Mouse (Mus musculus) layer of hippocampus, adult 9-10 months (tissue): ENCODE measurements around the gene Col5a3.

Experiments used
- DNase-seq: peaks from one replicate; pipeline ENCODE4 v3.0.0; 2022; ENCODE audit warnings: low spot score

Col5a3 gene

GRCm38 (mm10) chr9:20747682-20748081 lies 67.2 kb downstream of the Col5a3 start:
- DNase-seq, result no peak

GRCm38 (mm10) chr9:20746017-20746660 lies 68.7 kb downstream of the Col5a3 start, which contains the start of gene Olfm2:
TSS of gene Olfm2 (minus strand) at chr9:20746349.
- no peak for DNase-seq

- DNase-seq, result no peak
Observed at GRCm38 (mm10) chr9:20745129-20745966, 69.5 kb downstream of the Col5a3 start.

GRCm38 (mm10) chr9:20743946-20744738 lies 70.7 kb downstream of the Col5a3 start:
- DNase-seq, result no peak

GRCm38 (mm10) chr9:20740407-20740806 lies 74.5 kb downstream of the Col5a3 start:
- peak; percentile 68 for DNase-seq

GRCm38 (mm10) chr9:20738251-20738999 lies 76.4 kb downstream of the Col5a3 start:
- DNase-seq, result no peak

- no peak for DNase-seq
Observed at GRCm38 (mm10) chr9:20737227-20737626, 77.6 kb downstream of the Col5a3 start.

- no peak for DNase-seq
Observed at GRCm38 (mm10) chr9:20734692-20735091, 80.2 kb downstream of the Col5a3 start.

- DNase-seq, result no peak
Observed at GRCm38 (mm10) chr9:20731797-20732196, 83.1 kb downstream of the Col5a3 start.

GRCm38 (mm10) chr9:20729451-20729850 lies 85.4 kb downstream of the Col5a3 start:
- no peak for DNase-seq

- no peak for DNase-seq
Observed at GRCm38 (mm10) chr9:20727601-20728113, 87.2 kb downstream of the Col5a3 start.

- DNase-seq, result no peak
Observed at GRCm38 (mm10) chr9:20726859-20727600, 87.8 kb downstream of the Col5a3 start.

- DNase-seq, result no peak
Observed at GRCm38 (mm10) chr9:20726134-20726858, 88.6 kb downstream of the Col5a3 start.

GRCm38 (mm10) chr9:20721582-20721981 lies 93.3 kb downstream of the Col5a3 start:
- no peak for DNase-seq
